Mouse (Mus musculus) lung, postnatal 10 days (tissue): ENCODE results near the gene Gli3.

Experiments used
- DNase-seq: peaks from one replicate; pipeline ENCODE4 v3.0.0; 2021

Gene Gli3

GRCm38 (mm10) chr13:15670144-15670961 lies 207.3 kb downstream of the Gli3 start:
- DNase-seq, result no peak

- DNase-seq, result no peak
Observed at GRCm38 (mm10) chr13:15670962-15671313, 207.9 kb downstream of the Gli3 start.

GRCm38 (mm10) chr13:15675480-15675879 lies 212.4 kb downstream of the Gli3 start:
- no peak for DNase-seq

GRCm38 (mm10) chr13:15677106-15677760 lies 214.2 kb downstream of the Gli3 start:
- DNase-seq, result no peak

- no peak for DNase-seq
Observed at GRCm38 (mm10) chr13:15681530-15681929, 218.5 kb downstream of the Gli3 start.

GRCm38 (mm10) chr13:15683006-15683405 lies 220.0 kb downstream of the Gli3 start:
- no peak for DNase-seq

GRCm38 (mm10) chr13:15688074-15688825 lies 225.2 kb downstream of the Gli3 start:
- DNase-seq, result no peak

- DNase-seq, result no peak
Observed at GRCm38 (mm10) chr13:15688826-15689501, 225.9 kb downstream of the Gli3 start.

- no peak for DNase-seq
Observed at GRCm38 (mm10) chr13:15691751-15692464, 228.9 kb downstream of the Gli3 start.

GRCm38 (mm10) chr13:15692465-15692809 lies 229.4 kb downstream of the Gli3 start:
- DNase-seq, result no peak

- DNase-seq, result no peak
Observed at GRCm38 (mm10) chr13:15698284-15698683, 235.2 kb downstream of the Gli3 start.

GRCm38 (mm10) chr13:15699116-15699515 lies 236.1 kb downstream of the Gli3 start:
- DNase-seq, result no peak

GRCm38 (mm10) chr13:15704669-15705068 lies 241.6 kb downstream of the Gli3 start:
- DNase-seq, result no peak

GRCm38 (mm10) chr13:15707481-15707881 lies 244.4 kb downstream of the Gli3 start:
- peak; percentile 19 for DNase-seq

GRCm38 (mm10) chr13:15713486-15713885 lies 250.5 kb downstream of the Gli3 start:
- DNase-seq, result no peak

- DNase-seq, result no peak
Observed at GRCm38 (mm10) chr13:15714331-15714725, 251.3 kb downstream of the Gli3 start.

GRCm38 (mm10) chr13:15714726-15715437 lies 251.8 kb downstream of the Gli3 start:
- DNase-seq, result peak; percentile 69

- DNase-seq, result no peak
Observed at GRCm38 (mm10) chr13:15721446-15721845, 258.4 kb downstream of the Gli3 start.

GRCm38 (mm10) chr13:15722766-15723379 lies 259.8 kb downstream of the Gli3 start:
- no peak for DNase-seq

GRCm38 (mm10) chr13:15724723-15725122 lies 261.7 kb downstream of the Gli3 start:
- no peak for DNase-seq

GRCm38 (mm10) chr13:15741771-15742170 lies 278.7 kb downstream of the Gli3 start:
- DNase-seq, result peak; percentile 90
